Mouse (Mus musculus) kidney, adult 2 months (tissue): ENCODE data around the gene Ankrd66.

Source experiments
- CTCF ChIP-seq: fragments of 200-500 bp; conservative IDR thresholded peaks from 2 replicates; pipeline ENCODE4 v1.5.1; 2011; ENCODE audit warnings: low read depth, mild to moderate bottlenecking, control low read depth, low read length, moderate library complexity, mixed read lengths; ENCODE audit not compliant: insufficient read depth, insufficient read length
- POLR2A ChIP-seq: fragments of 200-500 bp; IDR thresholded peaks from one replicate; pipeline ENCODE4 v1.6.1; 2011; ENCODE audit warnings: low read depth, low read length, control low read depth

GRCm38 (mm10) chr17:43543539-43543938 lies at the start of gene Ankrd66:
- TF ChIP-seq CTCF (no peak), POLR2A (no peak)
